In the genomic region with DNA sequence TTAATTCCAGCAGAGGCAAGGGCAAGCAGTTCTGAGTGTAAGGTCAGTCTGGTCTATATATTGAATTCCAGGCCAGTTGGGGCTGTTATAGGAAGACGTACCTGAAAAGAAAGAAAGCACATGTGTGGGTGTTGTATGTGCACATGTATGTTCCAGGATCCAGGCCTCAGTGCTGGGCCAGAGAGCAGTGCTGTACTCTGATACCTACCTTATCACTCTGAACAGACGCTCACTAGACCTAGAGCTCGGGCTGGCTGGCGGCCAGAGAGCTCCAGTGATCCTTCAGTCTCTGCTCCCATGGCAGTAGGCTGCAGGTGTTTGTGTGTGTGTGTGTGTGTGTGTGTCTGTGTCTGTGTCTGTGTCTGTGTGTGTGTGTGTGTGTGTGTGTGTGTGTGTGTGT, we compare ENCODE assay signal across 15 mouse cellular contexts. TPM values are rescaled to one million over a fixed set of nuclear protein-coding genes. Genes with fewer than 3 reads are reported as not detected.
A peak's percentile ranks its signal among the peaks of the same experiment; 100 is the strongest.
DNase-seq lines count a peak whose midpoint lies in the region; ATAC-seq lines count a peak whose summit lies in the region.
"Had no signal": no experiment of that assay in that cellular context is flagged by ENCODE, and none has a peak within 500 bp of the region (broad histone marks: within the 10 kb centered on the region; RNA-seq: fewer than 3 reads in every experiment).

No protein-coding gene starts in this region.

- peak overlapping the region; percentile 52 for H3K4me2 ChIP-seq in liver, embryonic 13.5 days
- H3K4me2 ChIP-seq: hindbrain, embryonic 15.5 days; midbrain, embryonic 12.5 days had no signal

- ATAC-seq in common myeloid progenitor, adult 5-6 weeks (replicated peaks; ENCODE audit: low read depth, poor library complexity, severe bottlenecking), result peak; percentile 68
- ATAC-seq in liver, embryonic 13.5 days (ENCODE audit: low read depth), result peak; percentile 100

- H3K9me3 ChIP-seq in liver, embryonic 13.5 days (replicated peaks), result no peaks in the 10 kb centered on the region
- H3K9me3 ChIP-seq: hindbrain, embryonic 15.5 days; midbrain, embryonic 12.5 days had no signal

- peak overlapping the region; percentile 53 for H3K9ac ChIP-seq in liver, embryonic 13.5 days
- H3K9ac ChIP-seq: hindbrain, embryonic 15.5 days; midbrain, embryonic 12.5 days had no signal

- no peaks in the 10 kb centered on the region for H3K27me3 ChIP-seq in liver, embryonic 13.5 days
- H3K27me3 ChIP-seq: hindbrain, embryonic 15.5 days; midbrain, embryonic 12.5 days had no signal

- peak; percentile 69 for DNase-seq in spleen, adult 12 weeks (ENCODE audit: low spot score)
- DNase-seq in spleen, adult 18-20 months, result no peak
- peak; percentile 81 for DNase-seq in liver, embryonic 13.5 days
- DNase-seq in spleen, postnatal 4 days (ENCODE audit: low spot score in 2 of 2), result peak; percentile 86 to 88
- no peak for DNase-seq in cerebellum, adult 9-11 months
- DNase-seq in embryo, embryonic 9.5 days (ENCODE audit: extremely low spot score), result no peak
- DNase-seq in urinary bladder, postnatal 4 days (ENCODE audit: low spot score in 2 of 2), result no peak
- DNase-seq: adrenal gland, postnatal 14 days; lung, postnatal 14 days; right cerebral cortex, adult 18-20 months; thymus, postnatal 14 days had no signal

- H3K36me3 ChIP-seq in liver, embryonic 13.5 days, result peaks cover 95% of the 10 kb centered on the region

- WGBS in liver, embryonic 13.5 days (ENCODE audit: insufficient replicate concordance), result 22% methylated on average over 4 of the region's 4 CpGs

- peaks cover 46% of the 10 kb centered on the region for H3K4me1 ChIP-seq in liver, embryonic 13.5 days (replicated peaks)

- H3K27ac ChIP-seq in liver, embryonic 13.5 days, result peak overlapping the region; percentile 93
- H3K27ac ChIP-seq: hindbrain, embryonic 15.5 days; midbrain, embryonic 12.5 days had no signal

- H3K4me3 ChIP-seq in liver, embryonic 13.5 days (replicated peaks), result no peak overlapping the region; the same call in 1 of the 2 replicates
- H3K4me3 ChIP-seq: hindbrain, embryonic 15.5 days; midbrain, embryonic 12.5 days; myocyte had no signal

RNA-seq across cellular contexts. Expression of gene Chd4, which starts 8.4 kb away (rescaled TPM):
- 444 and 506 TPM in 2 replicates for total RNA-seq in common myeloid progenitor, adult 5-6 weeks (2017)
- 29.2 and 30.0 TPM in 2 replicates for polyA plus RNA-seq in liver, embryonic 13.5 days (2015; fragmentation: Nextera tagmentation; extraction: Ambion mirVana)

RNA-seq across cellular contexts. Expression of gene Nop2, which starts 27.5 kb away (rescaled TPM):
- 85.9 and 92.8 TPM in 2 replicates for total RNA-seq in common myeloid progenitor, adult 5-6 weeks (2017)
- polyA plus RNA-seq in liver, embryonic 13.5 days (2015; fragmentation: Nextera tagmentation; extraction: Ambion mirVana), result 60.6 and 65.5 TPM in 2 replicates

RNA-seq across cellular contexts. Expression of gene Lpar5, which starts 36.5 kb away (rescaled TPM):
- 4.4 and 6.9 TPM in 2 replicates for total RNA-seq in common myeloid progenitor, adult 5-6 weeks (2017)
- polyA plus RNA-seq in liver, embryonic 13.5 days (2015; fragmentation: Nextera tagmentation; extraction: Ambion mirVana), result 1.6 and 2.1 TPM in 2 replicates
- polyA plus RNA-seq: myocyte had no signal

RNA-seq across cellular contexts. Expression of gene Iffo1, which starts 40.8 kb away (rescaled TPM):
- total RNA-seq in common myeloid progenitor, adult 5-6 weeks (2017), result 16.5 and 19.5 TPM in 2 replicates
- 3.7 and 3.9 TPM in 2 replicates for polyA plus RNA-seq in liver, embryonic 13.5 days (2015; fragmentation: Nextera tagmentation; extraction: Ambion mirVana)

RNA-seq across cellular contexts. Expression of gene Acrbp, which starts 54.7 kb away (rescaled TPM):
- 2.3 and 5.4 TPM in 2 replicates for total RNA-seq in common myeloid progenitor, adult 5-6 weeks (2017)
- polyA plus RNA-seq in liver, embryonic 13.5 days (2015; fragmentation: Nextera tagmentation; extraction: Ambion mirVana), result 1.6 and 2.2 TPM in 2 replicates

Comparison
In these comparisons a context has a peak if more than half of its experiments do, and no peak if none do; other contexts are left out.
1. DNase-seq: peak in spleen, adult 12 weeks (single experiment), liver, embryonic 13.5 days (single experiment) and spleen, postnatal 4 days (2 of 2); none in spleen, adult 18-20 months (0 of 2), cerebellum, adult 9-11 months (single experiment), embryo, embryonic 9.5 days (single experiment) and urinary bladder, postnatal 4 days (0 of 2).